Mouse (Mus musculus): ENCODE data around the gene Ap1g2.

Gene Ap1g2

DNA sequence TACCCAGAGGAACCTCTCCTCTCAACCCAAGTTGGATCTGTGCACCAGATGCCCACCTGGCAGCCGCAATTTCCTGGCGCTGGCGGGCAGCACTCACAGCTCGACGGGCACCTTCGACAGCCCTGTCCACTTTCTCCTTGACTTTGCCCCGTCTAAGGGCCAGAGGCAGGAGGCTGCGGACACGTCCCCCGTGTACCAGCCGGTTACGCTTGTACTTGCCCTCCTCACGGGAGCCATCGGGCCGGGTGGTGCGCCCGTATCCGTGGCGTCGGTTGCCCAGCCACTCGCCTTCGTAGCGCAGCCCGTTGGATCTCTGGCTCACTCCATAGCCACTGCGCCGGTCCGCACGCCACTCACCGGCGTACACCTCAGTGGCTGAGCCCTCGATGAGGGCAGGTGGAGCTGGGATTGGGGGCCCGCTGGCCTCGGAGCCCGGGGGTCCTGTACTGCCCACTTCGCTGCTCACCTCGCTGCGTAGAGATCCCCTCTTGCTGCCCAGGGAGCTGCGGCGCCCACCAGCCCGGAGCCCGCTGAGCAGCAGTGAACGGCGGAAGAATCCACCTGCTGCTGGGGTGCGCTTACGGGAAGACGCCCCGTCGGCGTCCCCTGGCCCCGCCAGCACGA lies 7.1 kb upstream of the Ap1g2 start:
- DNase-seq = no peak

DNA sequence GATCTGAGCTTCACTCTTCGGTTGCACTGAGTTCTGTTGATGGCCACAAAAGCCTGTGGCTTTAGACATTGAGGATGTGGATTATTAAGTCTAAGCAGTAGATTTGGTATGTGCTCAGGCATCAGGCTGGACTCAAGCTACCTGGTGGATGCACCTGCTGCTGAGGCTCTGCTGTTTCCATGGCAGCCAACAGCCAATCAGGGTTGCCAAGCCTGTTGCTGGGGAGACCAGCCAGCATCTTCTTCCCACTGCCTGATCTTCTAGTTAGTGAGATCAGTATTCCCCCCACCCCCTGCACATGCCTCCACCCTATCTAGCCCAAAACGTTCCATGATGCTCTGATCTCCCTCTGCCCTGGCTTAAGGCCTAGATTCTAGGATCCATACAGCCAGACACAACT lies 5.3 kb upstream of the Ap1g2 start:
- no peak for DNase-seq

DNA sequence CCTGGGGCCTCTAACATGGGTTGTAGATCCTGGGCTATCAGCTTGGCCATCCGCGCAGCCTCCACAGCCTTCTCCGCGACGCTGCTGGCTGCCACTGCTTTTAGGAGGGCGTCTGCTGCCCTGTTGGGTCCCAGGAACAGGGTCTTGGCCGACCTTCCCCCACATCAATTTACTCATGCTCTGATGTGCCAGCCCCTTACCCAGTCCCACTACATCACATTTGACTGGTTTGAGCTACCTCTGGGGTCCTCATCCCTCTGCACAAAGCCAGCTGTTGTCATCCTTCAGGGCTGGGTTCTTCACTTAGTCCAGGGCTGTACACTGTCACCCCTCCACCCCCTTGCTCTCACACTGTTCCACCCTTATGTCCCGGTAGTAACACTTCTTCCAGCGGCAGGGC lies 3.7 kb upstream of the Ap1g2 start:
- no peak for DNase-seq

DNA sequence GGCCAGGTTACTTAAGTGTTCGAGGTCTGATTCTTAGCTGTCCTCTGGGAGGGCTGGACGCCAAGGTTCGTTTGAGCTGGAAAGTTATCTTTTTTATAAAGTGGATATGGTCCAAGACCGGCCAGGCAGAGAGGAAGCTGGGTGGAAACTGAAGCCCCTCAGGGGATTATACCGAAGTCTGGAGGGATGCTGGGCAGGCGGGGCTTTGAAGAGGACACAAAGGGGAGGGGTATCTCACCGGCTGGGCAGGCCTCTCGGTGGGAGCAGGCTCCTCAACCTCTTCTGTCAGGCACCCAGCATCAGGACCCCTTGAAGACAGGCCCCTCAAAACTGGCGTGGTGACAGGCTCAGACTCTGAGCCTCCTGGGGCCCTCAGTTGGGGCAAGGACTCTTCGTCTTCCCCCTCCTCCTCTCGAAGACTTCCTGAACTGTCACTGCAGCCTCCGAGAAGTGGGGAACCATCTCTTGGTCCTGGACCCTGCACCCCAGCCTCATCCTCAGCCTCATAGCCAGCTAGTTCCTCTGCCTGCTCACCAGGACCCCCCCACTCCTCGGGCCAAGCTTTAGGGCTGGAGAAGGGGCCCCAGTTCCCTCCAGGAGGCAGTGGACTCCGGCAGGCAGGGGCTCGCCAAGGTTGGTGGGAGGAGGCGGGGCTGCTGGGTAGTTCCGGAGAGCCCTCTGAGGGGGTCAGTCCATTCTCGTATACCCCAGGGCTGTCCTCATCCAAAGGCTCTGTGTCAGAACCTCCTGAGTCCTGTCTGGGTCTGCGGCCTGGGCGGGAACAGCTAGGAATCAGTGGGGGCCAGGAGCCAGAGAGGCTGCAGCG lies 2.9 kb upstream of the Ap1g2 start:
- peak in 1 of 2 experiments; percentile 30 for DNase-seq

DNA sequence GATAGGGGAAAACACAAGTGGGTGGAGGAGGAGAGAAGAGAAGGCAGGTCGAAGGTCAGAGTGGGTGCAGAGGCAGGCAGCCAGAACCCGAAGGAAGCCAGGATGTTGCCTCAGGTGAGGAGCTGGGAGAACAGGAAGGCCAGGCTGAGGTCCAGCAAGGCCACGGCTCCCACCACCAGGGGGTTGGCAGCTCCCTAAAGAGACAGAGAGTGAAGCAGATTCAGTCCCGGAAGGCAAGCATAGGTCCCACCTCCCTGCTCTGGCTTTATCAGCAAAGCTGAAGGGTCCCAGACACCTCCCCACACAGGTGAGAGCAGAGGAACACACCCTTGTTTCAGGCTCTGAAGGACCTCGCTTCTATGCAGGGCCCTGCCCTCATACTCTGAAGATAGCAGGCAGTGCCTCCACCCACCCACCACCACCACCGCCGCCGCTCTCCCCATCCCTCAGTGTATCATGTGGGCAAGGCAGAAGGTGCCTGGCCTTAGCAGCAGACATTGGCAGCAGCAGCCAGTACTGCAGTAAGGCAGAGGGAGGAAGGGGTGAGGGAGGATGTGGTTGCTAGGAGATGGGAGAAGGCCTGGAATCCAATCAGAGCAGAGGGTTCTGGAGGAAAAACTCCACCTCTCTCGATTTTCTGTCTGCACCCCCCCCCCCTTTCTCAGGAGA lies 1.9 kb upstream of the Ap1g2 start:
- DNase-seq = peak in 1 of 2 experiments; percentile 45

DNA sequence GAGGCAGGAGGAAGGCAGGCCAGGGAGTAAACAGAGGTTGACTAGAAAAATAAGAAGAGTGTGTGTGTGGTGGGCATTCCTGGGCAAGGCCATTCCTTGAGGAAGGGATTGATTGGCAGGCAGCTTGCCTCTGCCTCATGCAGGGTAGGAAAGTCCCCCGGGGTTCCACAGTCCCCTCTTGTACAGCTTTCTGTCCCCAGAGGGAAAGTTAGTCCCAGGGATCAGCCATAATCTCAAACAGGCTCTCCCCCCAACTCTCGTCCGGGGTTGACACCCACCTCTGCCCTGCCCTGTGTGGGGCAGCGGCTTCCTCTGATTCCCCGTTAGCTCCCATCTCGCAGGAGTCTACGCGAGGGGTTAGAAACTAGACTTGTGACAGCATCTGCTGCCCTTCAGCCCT lies 597 bp upstream of the Ap1g2 start:
- no peak for DNase-seq

DNA sequence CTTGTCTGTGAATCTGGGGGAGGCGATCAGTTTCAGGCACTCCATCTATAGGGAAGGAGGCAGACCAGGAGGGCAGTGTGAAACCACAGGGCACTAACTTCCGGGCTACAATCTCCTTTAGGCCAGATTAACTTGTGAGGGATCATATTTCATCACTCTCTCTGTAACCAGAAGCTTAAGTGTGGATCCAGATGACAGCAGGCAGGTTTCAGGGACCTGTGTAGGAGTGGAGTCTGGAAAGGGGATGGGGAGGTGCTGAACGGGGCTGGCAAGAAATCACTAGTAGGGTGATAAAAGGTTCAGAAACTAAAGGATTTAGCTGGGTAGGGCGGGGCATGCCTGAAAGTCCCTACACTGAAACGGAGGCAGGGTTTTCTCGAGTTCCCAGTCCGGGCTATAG lies 1.0 kb downstream of the Ap1g2 start:
- DNase-seq = no peak

DNA sequence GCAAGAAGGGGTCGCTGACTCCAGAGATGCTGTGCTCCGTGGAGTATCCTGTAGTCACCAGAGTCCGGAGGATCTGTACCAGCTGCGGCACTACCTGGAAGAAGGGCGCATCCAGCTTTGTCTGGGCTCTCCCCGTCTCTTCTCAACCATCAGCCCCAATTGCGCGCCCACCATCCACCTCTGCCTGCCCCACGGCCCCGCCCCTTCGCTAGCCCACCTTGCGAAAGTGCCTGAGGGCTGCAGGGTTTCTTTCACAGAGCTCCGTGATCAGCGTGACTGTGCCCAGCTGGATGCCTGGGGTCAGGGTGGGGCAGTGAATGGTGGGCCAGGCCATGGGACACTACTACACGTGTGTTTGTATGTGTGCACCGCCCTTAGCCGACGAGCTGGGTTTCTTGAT lies 2.0 kb downstream of the Ap1g2 start:
- no peak for DNase-seq

DNA sequence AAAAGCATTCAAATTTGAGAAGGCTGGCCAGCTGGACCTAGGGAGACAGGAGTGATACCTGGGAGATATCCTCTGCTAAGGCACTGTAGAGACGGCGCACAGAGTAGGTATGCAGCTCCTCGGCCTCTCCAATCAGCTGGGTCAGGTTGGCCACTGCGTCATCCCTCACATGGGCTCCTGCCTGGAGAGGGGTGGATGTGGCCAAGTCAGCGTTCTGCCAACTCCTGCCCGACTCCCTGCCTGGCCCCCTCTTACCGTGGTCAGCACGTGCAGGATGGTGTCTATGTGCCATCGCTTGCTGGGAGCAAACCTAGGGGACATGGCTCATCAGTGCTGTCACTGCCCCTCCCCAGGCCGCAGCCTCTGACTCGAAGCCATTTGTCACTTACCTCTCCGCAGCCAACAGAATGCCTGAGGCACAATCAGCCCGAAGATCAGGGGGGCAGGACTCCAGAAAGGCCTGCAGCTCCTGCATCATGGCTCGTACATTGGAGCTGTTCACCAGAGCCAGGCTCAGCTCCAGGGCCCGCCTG lies 4.1 kb downstream of the Ap1g2 start:
- no peak for DNase-seq

DNA sequence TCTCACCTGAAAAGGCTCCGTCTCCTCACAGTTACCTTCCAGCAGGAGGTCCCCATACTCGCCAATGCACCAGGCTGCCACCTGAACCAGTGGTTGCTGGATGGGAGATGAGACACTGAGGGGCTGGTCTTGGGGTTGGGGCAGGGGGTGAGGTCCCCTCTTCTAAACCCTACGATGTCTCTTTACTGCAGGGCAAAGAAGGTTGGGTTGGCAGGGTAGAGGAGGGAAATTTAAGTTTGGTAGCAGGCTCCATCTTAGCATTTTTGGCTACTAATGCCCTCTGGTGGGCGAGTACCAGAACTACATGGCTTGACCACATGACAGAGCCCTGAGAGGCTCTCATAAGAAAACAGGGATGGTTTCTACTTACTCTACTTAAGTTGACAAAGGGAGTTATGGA lies 4.8 kb downstream of the Ap1g2 start:
- DNase-seq = peak; percentile 60 to 76

DNA sequence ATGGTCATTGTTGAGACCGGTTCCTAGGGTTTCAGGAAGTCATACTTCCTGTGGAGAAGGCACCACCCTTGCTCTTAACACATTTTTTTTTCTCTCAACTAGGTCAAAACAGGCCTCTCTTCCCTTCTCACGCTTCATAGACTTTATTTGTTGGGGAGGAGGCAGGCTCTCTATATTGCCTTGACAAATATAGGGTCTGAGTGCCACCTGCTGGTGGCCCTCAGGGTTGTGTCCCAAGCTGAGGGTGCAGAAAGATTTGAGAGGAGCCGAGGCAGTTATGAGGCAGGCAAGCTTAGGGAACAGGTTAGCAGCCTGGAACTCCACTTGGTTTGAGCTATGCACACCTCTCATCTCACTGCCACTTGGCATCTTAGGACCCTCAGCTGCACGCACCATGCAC lies 8.3 kb downstream of the Ap1g2 start:
- peak; percentile 64 to 79 for DNase-seq

DNA sequence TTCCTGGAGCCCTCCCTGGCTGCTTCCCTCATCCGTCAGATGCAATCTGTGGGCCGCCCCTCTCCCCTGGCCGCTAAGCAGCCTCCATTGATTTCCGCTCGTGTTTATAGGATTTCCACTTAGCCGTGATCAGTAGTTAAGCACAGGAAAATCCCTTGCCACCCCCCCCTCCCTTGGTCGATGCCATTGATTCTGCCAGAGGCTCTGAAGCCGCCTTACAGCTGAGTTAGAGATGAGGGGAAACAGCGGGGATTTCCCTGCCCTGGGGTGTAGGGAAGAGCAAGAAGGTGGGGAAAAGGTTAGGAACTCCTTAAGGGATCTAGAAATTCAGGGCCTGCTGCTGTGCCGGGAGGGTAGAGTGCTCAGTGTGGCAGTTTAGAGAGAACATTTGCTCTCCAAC lies 8.7 kb downstream of the Ap1g2 start:
- DNase-seq = no peak

DNA sequence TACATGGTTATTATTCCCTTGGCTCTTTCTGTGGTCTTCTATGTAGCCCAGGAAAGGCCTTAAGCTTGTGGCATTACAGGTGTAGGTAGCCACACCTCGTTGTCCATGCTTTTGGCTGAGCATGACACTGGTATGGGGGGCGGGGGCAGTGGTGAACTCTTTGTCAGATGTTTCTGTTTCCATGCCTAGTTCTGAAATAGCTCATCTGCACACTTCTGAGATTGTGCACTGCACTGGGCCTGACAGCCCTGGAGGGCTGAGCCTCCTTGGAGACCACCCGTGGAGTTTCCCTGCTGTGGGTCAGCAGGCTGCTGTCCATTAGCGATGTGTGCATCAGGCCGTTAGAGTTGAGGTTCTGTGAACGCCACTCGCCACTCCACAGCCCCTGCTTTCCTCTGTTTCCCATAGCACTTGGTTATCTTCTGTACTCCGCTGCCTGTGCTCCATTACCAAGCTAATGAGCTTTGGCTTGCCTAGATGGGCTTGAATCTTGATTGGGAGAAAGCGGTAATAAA lies 9.8 kb downstream of the Ap1g2 start:
- no peak for DNase-seq

DNA sequence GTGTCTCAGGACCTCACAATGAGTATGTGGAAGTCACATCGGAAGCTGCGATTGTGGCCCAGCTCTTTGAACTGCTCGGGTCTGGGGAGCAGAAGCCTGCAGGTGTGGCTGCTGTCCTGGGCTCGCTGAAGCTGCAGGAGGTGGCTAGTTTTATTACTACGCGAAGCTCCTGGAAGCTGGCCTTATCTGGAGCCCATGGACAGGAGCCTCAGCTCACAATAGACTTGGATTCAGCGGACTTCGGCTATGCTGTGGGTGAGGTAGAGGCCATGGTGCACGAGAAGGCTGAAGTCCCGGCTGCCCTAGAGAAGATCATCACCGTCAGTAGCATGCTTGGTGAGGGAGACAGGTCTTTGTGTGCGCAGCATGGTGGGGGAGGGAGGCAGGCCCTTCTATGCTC lies 10.7 kb downstream of the Ap1g2 start:
- DNase-seq = peak in 1 of 2 experiments; percentile 36

DNA sequence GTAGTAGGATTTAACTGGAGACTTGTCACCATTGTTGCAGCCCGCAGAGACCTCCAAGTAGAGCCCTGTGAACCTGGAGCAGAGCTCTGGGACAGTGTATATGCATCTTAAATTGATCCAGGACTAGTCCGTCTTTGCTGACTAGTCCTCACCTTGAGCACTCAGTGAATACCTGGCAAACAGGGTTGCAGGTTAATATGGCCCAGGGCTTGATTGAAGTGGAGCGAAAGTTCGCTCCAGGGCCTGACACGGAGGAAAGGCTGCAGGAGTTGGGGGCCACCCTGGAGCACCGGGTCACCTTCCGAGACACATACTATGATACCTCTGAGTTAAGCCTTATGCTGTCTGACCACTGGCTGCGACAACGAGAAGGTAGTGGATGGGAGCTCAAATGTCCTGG lies 11.1 kb downstream of the Ap1g2 start:
- DNase-seq = no peak

DNA sequence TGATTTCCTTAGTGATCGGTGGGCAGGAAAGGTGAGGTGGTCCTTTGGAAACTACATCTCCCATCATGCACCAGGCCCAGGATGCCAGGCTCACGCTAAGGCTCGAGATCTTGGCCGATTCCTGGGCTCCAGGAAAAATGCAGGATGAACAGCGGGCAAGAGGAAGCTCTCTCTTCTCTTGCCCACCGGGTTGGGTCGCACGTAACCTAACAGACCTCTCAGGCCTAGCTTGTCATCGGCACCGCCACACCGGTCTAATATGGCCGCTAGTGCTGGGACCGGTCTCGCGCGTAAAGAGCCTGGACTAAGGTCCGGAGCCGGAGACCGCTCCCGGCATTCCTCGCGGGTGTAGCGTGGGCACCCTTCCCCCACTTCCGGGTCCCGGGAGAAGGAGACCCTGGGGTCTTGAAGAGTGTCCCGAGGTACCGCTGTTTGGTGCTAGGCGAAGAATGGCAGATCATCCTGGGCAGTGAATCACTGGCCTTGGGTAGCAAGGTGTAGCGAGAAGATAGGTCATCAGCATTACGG lies 11.6 kb downstream of the Ap1g2 start, which contains the start of gene Thtpa:
Thtpa (plus strand) TSS at position 81 of the 528 bp plus-strand sequence.
- DNase-seq = peak; percentile 84 to 91

DNA sequence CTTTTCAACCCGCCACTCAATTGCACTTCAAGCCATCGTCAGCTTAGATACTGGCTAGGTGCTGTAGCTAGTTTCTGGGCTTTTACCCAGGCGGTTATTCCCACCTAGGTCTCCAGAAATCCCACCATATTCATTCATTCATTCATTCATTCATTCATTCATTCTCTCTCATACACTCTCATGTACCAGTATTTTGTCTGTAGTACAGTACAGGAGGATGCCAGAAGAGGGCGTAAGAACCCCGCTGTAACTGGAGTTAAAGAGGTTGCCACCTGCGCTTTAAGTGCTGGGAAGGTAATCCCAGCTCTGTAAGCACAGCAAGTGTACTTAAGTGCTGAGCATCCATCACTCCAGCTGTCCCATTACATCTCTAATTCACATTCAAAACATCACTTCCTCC lies 12.5 kb downstream of the Ap1g2 start:
- no peak for DNase-seq

DNA sequence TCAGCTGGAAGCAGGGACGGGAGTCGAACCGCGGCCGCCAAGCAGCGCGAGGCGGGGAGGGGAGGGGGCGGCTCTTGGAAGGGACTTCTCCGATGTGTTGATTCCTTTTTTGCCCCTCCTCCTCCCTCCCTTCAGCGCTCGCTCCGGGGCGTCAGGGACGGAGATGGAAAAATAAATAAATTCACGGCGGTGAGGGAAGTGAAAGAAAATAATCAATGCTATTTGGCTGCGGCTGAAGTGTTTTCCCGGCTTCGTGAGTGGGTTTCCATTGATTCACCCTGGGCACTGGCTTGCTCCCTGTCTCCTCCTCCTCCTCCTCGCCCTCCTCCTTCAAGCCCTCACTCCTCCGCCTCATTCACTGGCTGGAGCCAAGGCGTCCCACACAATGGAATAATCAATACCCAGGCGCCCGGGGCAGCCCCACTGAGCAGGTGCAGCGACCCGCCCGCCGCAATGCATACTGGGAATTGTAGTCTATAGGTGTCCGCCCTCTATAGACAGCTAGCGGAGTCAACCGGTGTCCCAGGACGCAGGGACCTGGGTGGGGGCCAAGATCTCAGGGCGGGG lies 14.3 kb downstream of the Ap1g2 start, which contains the start of gene Zfhx2:
Zfhx2 (minus strand) TSS at position 314 of the 567 bp plus-strand sequence.
- peak; percentile 97 to 98 for DNase-seq

DNA sequence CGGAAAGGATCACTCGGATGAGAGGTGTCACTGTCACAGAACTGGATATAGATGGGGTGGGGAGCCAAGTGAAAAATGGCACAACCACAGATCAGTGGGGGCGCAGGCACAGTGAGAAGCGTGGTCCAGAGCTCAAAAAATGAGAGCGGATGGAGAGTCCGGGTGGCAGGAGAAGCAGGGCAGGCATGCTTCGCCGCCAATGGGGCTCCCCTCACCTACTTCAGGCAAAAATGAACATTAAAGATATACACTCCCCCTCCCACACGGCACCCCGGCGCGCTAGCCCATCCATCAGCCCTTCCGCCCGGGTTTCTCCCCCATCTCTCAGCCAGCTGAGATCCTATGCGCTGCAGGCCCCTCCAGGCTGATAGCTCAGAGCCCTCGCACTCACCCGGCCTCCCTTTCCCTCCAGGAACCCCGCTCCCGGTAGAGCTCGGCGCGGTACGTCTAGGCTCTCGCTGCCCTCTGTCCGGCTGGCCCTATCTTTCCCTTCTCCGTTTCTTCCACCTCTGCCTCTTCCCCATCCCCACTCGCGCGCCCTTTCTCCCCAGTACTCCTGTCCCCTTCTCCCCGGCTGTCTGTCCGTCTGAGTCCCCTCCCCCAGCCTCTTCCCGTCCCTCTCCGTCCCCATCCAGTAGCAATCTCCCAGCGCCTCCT lies 15.1 kb downstream of the Ap1g2 start:
- peak in 1 of 2 experiments; percentile 58 for DNase-seq

DNA sequence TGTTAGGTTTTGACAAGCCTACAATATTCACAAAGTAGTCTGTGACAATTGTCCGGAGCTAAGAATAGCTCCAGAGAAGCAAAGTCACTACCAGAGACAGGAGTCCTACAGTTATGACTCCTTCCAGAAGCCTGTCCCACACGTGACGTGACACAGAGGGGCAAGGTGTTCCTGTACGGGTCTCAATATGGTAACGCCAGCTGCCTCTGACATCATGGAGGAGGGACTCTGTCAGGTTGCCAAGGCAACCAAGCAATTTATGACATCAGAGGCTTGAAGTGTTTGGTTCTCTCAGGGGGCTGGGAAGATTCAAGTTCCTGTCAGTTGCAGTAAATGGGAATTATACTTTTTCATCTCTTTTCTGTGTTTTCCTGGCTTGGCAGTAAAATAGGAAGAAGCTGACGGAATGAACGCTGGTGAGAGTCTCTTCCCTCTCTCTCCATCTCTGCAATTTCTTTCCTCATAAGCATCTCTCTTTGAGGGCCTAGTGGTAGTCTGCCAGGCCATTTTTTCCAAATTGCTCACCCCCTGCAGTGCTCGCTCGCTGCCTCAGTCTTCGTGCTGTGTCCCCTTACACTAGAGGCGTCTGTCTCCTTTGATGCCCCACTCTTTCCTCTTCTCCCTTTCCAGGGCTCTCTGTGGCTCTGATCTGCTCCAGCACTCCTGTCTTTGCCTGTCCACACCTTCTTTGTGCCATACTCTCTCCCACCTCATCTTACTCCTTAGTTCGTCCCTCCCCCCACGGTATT lies 17.0 kb downstream of the Ap1g2 start:
- peak in 1 of 2 experiments; percentile 26 for DNase-seq

DNA sequence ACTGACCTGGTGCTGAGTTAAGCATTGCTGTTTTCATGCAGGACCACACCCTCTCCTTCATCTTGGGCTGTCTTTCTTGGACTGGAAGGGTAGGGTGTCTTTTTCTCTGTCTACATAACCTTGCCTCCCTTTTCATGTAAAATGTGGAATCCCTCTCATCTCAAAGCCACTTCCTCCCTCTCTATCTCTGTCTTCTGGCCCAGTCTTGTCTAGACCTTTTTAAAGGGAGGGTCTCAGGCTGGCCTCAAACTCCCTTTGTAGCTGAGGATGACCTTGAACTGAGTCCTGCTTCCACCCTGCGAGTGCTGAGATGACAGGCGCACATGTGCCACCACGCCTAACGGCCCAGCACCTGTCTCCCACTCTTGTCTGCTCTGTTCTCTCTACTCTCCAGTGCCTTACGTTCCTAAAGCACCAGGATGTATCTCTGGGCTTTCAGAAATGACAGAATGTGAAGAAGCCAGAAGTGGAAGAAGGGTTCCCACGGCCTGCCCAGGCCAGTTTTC lies 20.3 kb downstream of the Ap1g2 start:
- no peak for DNase-seq

All from kidney, postnatal 36 days (tissue).